22 mouse cellular contexts compared by ENCODE assay signal in genomic region chr9:15619767-15620166, GRCm38 (mm10). TPM values are rescaled to one million over a fixed set of nuclear protein-coding genes. Genes with fewer than 3 reads are reported as not detected.
DNase-seq lines count a peak whose midpoint lies in the region; ATAC-seq lines count a peak whose summit lies in the region.
"Had no signal": no experiment of that assay in that cellular context is flagged by ENCODE, and none has a peak within 500 bp of the region (broad histone marks: within the 10 kb centered on the region; RNA-seq: fewer than 3 reads in every experiment).

No protein-coding gene starts in this region.

- H3K9ac ChIP-seq in forebrain, embryonic 16.5 days (replicated peaks; ENCODE audit: low read depth, low read length), result no peak overlapping the region
- no peak overlapping the region for H3K9ac ChIP-seq in midbrain, embryonic 15.5 days
- H3K9ac ChIP-seq in midbrain, embryonic 13.5 days (replicated peaks), result no peak overlapping the region
- H3K9ac ChIP-seq: embryonic facial prominence, embryonic 15.5 days; limb, embryonic 12.5 days; liver, postnatal 0 days had no signal

- H3K27me3 ChIP-seq in forebrain, embryonic 16.5 days (replicated peaks; ENCODE audit: control insufficient read depth, insufficient read depth, low read length), result no peaks in the 10 kb centered on the region
- no peaks in the 10 kb centered on the region for H3K27me3 ChIP-seq in forebrain, embryonic 10.5 days (ENCODE audit: poor library complexity, severe bottlenecking)
- H3K27me3 ChIP-seq in midbrain, embryonic 15.5 days (replicated peaks), result no peaks in the 10 kb centered on the region
- no peaks in the 10 kb centered on the region for H3K27me3 ChIP-seq in midbrain, embryonic 13.5 days
- H3K27me3 ChIP-seq in limb, embryonic 10.5 days (ENCODE audit: low read depth, poor library complexity, severe bottlenecking), result no peaks in the 10 kb centered on the region
- H3K27me3 ChIP-seq: embryonic facial prominence, embryonic 15.5 days had no signal

- H3K9me3 ChIP-seq in forebrain, embryonic 16.5 days (ENCODE audit: control insufficient read depth, low read length), result no peaks in the 10 kb centered on the region
- no peaks in the 10 kb centered on the region for H3K9me3 ChIP-seq in forebrain, embryonic 10.5 days
- no peaks in the 10 kb centered on the region for H3K9me3 ChIP-seq in midbrain, embryonic 15.5 days
- no peaks in the 10 kb centered on the region for H3K9me3 ChIP-seq in midbrain, embryonic 13.5 days
- no peaks in the 10 kb centered on the region for H3K9me3 ChIP-seq in limb, embryonic 10.5 days (replicated peaks)
- H3K9me3 ChIP-seq: embryonic facial prominence, embryonic 15.5 days; limb, embryonic 12.5 days; midbrain, embryonic 10.5 days had no signal

- no peaks in the 10 kb centered on the region for H3K36me3 ChIP-seq in forebrain, embryonic 16.5 days (ENCODE audit: control insufficient read depth, insufficient read depth)
- no peaks in the 10 kb centered on the region for H3K36me3 ChIP-seq in forebrain, embryonic 10.5 days (replicated peaks)
- H3K36me3 ChIP-seq in midbrain, embryonic 15.5 days (replicated peaks), result no peaks in the 10 kb centered on the region
- H3K36me3 ChIP-seq in midbrain, embryonic 13.5 days, result no peaks in the 10 kb centered on the region
- no peaks in the 10 kb centered on the region for H3K36me3 ChIP-seq in limb, embryonic 10.5 days
- H3K36me3 ChIP-seq: embryonic facial prominence, embryonic 15.5 days; limb, embryonic 12.5 days; midbrain, embryonic 10.5 days had no signal

- no peak overlapping the region for H3K4me2 ChIP-seq in forebrain, embryonic 16.5 days (ENCODE audit: low read length)
- H3K4me2 ChIP-seq in midbrain, embryonic 15.5 days, result no peak overlapping the region
- no peak overlapping the region for H3K4me2 ChIP-seq in midbrain, embryonic 13.5 days (replicated peaks)
- H3K4me2 ChIP-seq: embryonic facial prominence, embryonic 15.5 days; limb, embryonic 12.5 days; liver, embryonic 11.5 days had no signal

- peak; percentile 26; the same call in 1 of the 2 replicates for ATAC-seq in forebrain, embryonic 16.5 days
- ATAC-seq in midbrain, embryonic 15.5 days (replicated peaks), result peak; percentile 61
- ATAC-seq in midbrain, embryonic 13.5 days, result no peak
- ATAC-seq: liver, postnatal 0 days; lung, postnatal 0 days had no signal

- WGBS in forebrain, embryonic 16.5 days, result 60% methylated on average over 1 of the region's 1 CpGs
- 67% methylated on average over 1 of the region's 1 CpGs for WGBS in forebrain, embryonic 10.5 days
- 60% methylated on average over 1 of the region's 1 CpGs for WGBS in midbrain, embryonic 15.5 days
- WGBS in midbrain, embryonic 13.5 days, result 57% methylated on average over 1 of the region's 1 CpGs
- WGBS in limb, embryonic 10.5 days, result 64% methylated on average over 1 of the region's 1 CpGs

- DNase-seq in forebrain, embryonic 10.5 days (ENCODE audit: extremely low spot score, low spot score), result no peak
- DNase-seq in limb, embryonic 10.5 days (ENCODE audit: low spot score), result peak; percentile 8
- DNase-seq in layer of hippocampus, adult 8-10 months (ENCODE audit: low spot score in 2 of 2), result no peak
- no peak for DNase-seq in left cerebral cortex, postnatal 14 days (ENCODE audit: low spot score in 2 of 2)
- DNase-seq: adrenal gland, postnatal 36 days; cerebellum, adult 9-10 months; gastrocnemius, postnatal 14 days; heart, adult 18-20 months; heart, postnatal 36 days; kidney, adult 8-10 months; kidney, postnatal 10 days; liver, postnatal 0 days had no signal

- 0 out of 2 replicates have a peak, but pooled peaks cover 3% of the 10 kb centered on the region for H3K4me1 ChIP-seq in forebrain, embryonic 16.5 days (replicated peaks; ENCODE audit: control insufficient read depth, insufficient read depth, low read length)
- peaks cover 7% of the 10 kb centered on the region; the same call in 1 of the 2 replicates for H3K4me1 ChIP-seq in forebrain, embryonic 10.5 days
- no peaks in the 10 kb centered on the region for H3K4me1 ChIP-seq in midbrain, embryonic 15.5 days
- H3K4me1 ChIP-seq in midbrain, embryonic 13.5 days (replicated peaks), result peaks cover 8% of the 10 kb centered on the region; the same call in 1 of the 2 replicates
- no peaks in the 10 kb centered on the region for H3K4me1 ChIP-seq in limb, embryonic 10.5 days
- H3K4me1 ChIP-seq: embryonic facial prominence, embryonic 15.5 days had no signal

- no peak overlapping the region for H3K27ac ChIP-seq in forebrain, embryonic 16.5 days (ENCODE audit: low read length)
- no peak overlapping the region for H3K27ac ChIP-seq in forebrain, embryonic 10.5 days
- no peak overlapping the region for H3K27ac ChIP-seq in midbrain, embryonic 15.5 days
- no peak overlapping the region for H3K27ac ChIP-seq in midbrain, embryonic 13.5 days
- no peak overlapping the region for H3K27ac ChIP-seq in limb, embryonic 10.5 days
- H3K27ac ChIP-seq: embryonic facial prominence, embryonic 15.5 days; limb, embryonic 12.5 days; midbrain, embryonic 10.5 days; stomach, postnatal 0 days had no signal

- intact Hi-C loops in left cerebral cortex, postnatal 14 days (cut with DNase I), result no loop called here

- no peak overlapping the region for H3K4me3 ChIP-seq in forebrain, embryonic 16.5 days (replicated peaks; ENCODE audit: low read length)
- H3K4me3 ChIP-seq in forebrain, embryonic 10.5 days, result no peak overlapping the region
- H3K4me3 ChIP-seq in midbrain, embryonic 15.5 days, result no peak overlapping the region
- H3K4me3 ChIP-seq in midbrain, embryonic 13.5 days (replicated peaks), result no peak overlapping the region
- H3K4me3 ChIP-seq in limb, embryonic 10.5 days, result no peak overlapping the region
- H3K4me3 ChIP-seq: embryonic facial prominence, embryonic 15.5 days; limb, embryonic 12.5 days; midbrain, embryonic 10.5 days; myocyte had no signal

RNA-seq across cellular contexts. Expression of gene Deup1, which starts 8.0 kb away (rescaled TPM):
- 1.4 and 1.6 TPM in 2 replicates for polyA plus RNA-seq in forebrain, embryonic 16.5 days (2015; fragmentation: Nextera tagmentation; extraction: Ambion mirVana)
- polyA plus RNA-seq in forebrain, embryonic 10.5 days (2016; fragmentation: Nextera tagmentation; extraction: Ambion mirVana), result 1.0 and 1.3 TPM in 2 replicates
- 1.9 and 2.5 TPM in 2 replicates for polyA plus RNA-seq in midbrain, embryonic 15.5 days (2015; fragmentation: Nextera tagmentation; extraction: Ambion mirVana)
- 0.96 and 1.0 TPM in 2 replicates for polyA plus RNA-seq in midbrain, embryonic 13.5 days (2015; fragmentation: Nextera tagmentation; extraction: Ambion mirVana)
- 0.18 and 0.24 TPM in 2 replicates for polyA plus RNA-seq in limb, embryonic 10.5 days (2016; fragmentation: Nextera tagmentation; extraction: Ambion mirVana)
- 1 to 10 TPM in 1 of 4 experiments, under 1 TPM in 3; 0.58 to 1.7 (median 0.72) TPM for total RNA-seq in layer of hippocampus, adult 8-10 months (2022)
- total RNA-seq in left cerebral cortex, postnatal 14 days (2021), result under 1 TPM; 0.35 to 0.68 TPM
- polyA plus RNA-seq: myocyte had no signal
